Mouse (Mus musculus): ENCODE measurements at regions not wholly inside any gene's neighbourhood (a gene's known extent, or its start where the extent isn't known, plus 50 kb on each side); places are given as distances from the start of the nearest gene placed in this dataset.

DNA sequence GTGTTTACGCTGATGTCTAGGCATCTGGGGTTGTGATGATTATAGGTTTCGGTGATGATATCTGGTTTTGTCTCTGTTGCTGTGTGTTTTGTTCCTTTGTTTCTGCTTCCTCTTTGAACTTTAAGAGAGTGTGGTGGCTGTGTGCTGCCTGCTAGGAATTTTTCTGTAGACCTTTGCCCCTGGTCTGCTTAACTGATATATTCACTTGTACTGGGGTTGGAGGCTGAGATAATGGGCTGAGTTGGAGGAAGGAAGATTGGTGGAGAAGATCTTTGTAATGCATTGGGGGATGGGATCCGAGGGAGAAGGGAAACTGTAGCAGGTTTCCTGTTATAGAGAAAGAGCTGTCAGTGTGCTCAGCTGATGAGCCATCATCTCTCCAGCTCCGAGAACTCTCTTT is 55.8 kb downstream of the Mid1ip1 start:
- DNase-seq (ENCODE audit: low spot score): no peak

DNA sequence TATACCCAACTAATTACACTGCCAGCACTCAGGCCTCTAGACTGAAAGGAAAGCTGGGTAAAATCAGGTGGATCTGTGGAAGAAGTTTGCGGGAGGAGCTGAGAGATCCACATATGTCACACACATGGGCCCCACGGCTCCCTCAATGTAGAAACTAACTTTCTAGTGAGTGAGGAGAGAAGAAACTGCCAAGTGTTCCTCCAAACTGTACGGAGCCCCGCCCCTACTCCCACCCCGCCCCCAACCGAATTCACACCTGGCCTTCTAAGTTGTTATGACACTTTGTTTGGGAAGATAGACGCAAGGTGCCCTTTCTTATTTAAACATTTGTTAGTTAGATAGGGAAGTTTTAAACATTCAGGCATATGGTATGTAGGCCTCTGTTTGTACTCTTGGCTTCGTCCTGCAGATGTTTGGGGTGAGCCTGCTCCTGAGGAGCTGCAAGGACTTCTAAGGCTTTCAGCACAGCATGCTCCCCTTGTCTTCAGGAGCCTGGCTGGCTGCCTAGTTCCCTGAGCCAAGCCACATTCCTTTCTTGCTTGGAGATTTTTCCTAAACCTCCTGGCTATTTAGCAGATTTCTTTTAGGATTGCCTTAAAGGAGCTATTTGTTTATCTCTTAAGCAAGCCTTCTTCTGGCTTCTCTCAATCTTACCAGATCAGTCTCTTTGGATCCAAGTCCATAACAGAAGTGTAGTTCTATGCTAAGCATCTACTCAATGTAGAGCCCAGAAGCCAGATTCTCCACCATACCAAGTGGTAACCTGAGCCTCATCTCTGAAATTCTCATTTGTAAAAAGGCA is 61.1 kb downstream of the Mid1ip1 start:
- DNase-seq (ENCODE audit: low spot score): peak; percentile 50

DNA sequence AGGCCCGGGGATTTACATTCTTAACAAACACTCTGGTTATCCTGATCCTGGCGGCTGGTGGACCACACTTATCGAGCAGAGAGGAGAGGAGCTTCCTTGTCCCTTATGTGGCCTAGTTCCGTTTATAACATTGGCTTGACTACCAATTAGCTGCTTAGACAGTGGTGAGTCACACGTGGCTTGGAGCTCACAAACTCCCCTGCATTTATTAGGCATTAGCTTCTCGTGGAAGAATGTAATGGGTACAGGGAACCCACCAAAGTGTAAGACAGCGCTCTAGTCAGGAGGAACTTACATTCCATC is 61.7 kb downstream of the Mid1ip1 start:
- DNase-seq (ENCODE audit: low spot score): no peak

- no peak for DNase-seq (ENCODE audit: low spot score)
Observed at GRCm38 (mm10) chrX:10778014-10778413, 63.2 kb downstream of the Mid1ip1 start.

- DNase-seq (ENCODE audit: low spot score): no peak
Observed at GRCm38 (mm10) chrX:10786359-10786758, 71.5 kb downstream of the Mid1ip1 start.

DNA sequence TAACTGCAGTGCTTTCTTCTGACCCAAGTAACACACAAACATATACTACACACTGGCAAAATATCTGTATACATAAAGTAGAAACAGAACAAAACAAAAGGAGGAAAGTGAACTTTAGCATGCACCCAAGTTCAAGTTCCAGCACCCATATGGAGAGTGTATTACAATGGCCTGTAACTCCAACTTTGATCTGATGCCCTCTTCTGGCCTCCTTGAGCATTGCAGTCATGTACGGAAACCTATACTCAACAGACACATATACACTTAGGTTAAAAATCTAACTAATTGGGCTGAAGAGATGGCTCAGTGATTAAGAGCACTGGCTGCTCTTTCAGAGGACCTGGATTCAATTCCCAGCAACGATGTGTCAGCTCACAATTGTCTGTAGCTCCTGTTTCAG is 72.2 kb downstream of the Mid1ip1 start:
- no peak for DNase-seq (ENCODE audit: low spot score)

GRCm38 (mm10) chrX:10820313-10820920 is 105.6 kb downstream of the Mid1ip1 start:
- DNase-seq (ENCODE audit: low spot score): no peak

- no peak for DNase-seq (ENCODE audit: low spot score)
Observed at GRCm38 (mm10) chrX:10833681-10834080, 118.9 kb downstream of the Mid1ip1 start.

- DNase-seq (ENCODE audit: low spot score): no peak
Observed at GRCm38 (mm10) chrX:10857089-10857488, 142.3 kb downstream of the Mid1ip1 start.

GRCm38 (mm10) chrX:10857668-10858067 is 142.9 kb downstream of the Mid1ip1 start:
- DNase-seq (ENCODE audit: low spot score): no peak

GRCm38 (mm10) chrX:10871613-10872012 is 156.8 kb downstream of the Mid1ip1 start:
- DNase-seq (ENCODE audit: low spot score): no peak

DNA sequence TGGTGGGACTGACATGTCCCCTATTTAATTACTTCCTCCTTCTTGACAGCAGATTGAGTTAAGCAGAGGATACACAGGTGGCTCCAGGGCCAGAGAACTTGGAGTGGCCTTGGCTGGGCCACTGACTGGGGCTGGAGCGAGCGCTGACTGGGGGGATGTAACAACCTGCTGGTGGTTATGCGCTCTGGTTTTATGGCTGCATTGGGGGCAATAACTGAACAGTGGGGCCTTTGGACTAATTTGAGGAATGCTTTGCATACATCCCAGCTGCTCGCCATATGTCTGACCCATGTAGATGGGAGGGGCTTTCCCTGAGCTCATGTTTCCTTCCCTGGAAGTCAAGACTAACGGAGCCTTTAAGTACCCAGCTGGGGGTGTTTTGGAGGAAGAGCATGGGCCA is 163.0 kb downstream of the Mid1ip1 start:
- no peak for DNase-seq (ENCODE audit: low spot score)

GRCm38 (mm10) chrX:10878922-10879321 is 164.1 kb downstream of the Mid1ip1 start:
- no peak for DNase-seq (ENCODE audit: low spot score)

DNA sequence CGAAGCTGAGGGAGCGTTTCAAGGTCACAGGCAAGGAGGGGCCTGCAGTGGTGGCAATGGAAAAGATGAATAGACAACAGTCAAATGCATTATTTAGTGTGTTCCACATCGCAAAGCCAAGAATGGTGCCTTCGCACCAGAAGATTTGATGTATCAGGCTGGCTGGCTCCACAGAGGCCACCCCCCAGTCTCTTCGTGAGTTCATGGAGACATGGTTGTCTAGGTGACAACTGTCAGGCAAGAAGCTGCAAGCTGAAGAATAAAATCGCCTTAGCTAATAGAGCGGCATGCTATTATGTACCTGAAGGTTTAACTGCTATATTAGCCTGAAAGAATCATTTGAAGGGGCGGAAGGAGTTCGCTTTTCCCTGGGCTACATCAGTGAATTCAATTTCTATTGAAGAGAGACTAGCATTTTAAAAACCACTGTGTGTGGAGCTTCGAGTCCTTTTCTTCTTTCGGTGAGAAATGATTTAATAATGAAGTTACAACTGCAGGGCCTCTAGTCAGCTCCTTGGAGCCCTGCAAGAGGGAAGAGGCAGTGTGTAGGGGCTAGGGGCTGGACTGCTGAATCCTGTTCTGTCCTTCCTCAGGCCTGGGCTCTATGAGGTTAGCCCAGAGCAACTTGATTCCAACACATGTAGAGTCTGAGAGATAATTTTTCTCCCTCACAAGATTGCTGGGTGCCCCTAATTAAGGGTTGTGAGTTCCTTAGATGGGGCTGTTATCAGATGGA is 169.1 kb downstream of the Mid1ip1 start:
- no peak for DNase-seq (ENCODE audit: low spot score)

DNA sequence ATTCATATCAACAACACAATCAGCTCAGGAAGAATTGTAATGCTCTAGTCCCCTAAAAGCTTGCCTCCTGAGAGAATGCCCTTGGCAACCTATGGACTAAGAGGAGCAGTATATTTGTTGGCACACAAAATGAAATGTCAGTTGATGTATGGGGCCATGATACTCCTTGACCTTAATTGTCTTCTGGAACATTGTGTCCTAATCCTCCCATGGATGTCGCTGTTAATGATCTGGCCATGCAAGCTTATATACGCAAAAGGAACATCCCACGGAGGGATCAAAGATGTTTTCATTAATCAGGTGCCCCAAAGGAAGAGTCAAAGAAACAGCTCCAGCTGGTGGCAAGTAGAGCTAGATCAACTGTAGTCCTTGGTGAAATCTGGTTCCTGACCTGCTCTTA is 178.0 kb downstream of the Mid1ip1 start:
- no peak for DNase-seq (ENCODE audit: low spot score)

GRCm38 (mm10) chrX:10896193-10896955 is 181.6 kb downstream of the Mid1ip1 start:
- DNase-seq (ENCODE audit: low spot score): no peak

- no peak for DNase-seq (ENCODE audit: low spot score)
Observed at GRCm38 (mm10) chrX:10902686-10903085, 187.9 kb downstream of the Mid1ip1 start.

GRCm38 (mm10) chrX:10904072-10904471 is 189.3 kb downstream of the Mid1ip1 start:
- DNase-seq (ENCODE audit: low spot score): no peak

DNA sequence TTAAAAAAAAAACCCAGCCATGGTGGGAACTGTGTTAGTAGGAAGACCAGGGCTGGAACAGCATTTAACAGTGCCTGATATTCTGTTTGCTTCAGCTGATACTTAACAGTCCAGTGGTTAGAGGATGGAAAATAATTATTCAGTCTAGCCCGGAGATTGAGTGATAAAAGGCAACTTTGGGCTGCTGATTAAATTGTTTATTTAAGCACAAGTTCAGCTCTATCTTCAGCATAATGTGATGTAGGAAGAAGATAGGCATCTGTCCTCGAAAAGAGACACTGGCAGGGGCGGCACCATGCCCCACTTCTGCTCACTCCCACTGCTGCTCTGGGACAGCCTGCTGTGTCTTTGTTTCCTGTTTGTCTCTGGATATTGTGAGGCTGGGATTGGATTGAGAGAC is 190.1 kb downstream of the Mid1ip1 start:
- no peak for DNase-seq (ENCODE audit: low spot score)

- DNase-seq (ENCODE audit: low spot score): no peak
Observed at GRCm38 (mm10) chrX:10911127-10912061, 196.6 kb downstream of the Mid1ip1 start.

Measured in ovary, adult 18-20 months (tissue).